Mouse (Mus musculus) hindbrain, embryonic 16.5 days (tissue): Measurements from ENCODE around the gene Megf8. TPM values are rescaled to one million over a fixed set of nuclear protein-coding genes. Genes with fewer than 3 reads are reported as not detected.

Experiments
- ATAC-seq: fragments of 200-750 bp; cut with Nextera tagmentation; 2 replicates; pipeline ENCODE4 v1.8.0; 2017; ENCODE audit warnings: moderate TSS enrichment, moderate library complexity
- H3K27ac ChIP-seq: fragments of 300-500 bp; sonication (generic); 2 replicates; pipeline ENCODE4 v1.5.1; 2014; ENCODE audit warnings: low read depth, mild to moderate bottlenecking, control low read depth, low read length, moderate library complexity
- H3K27me3 ChIP-seq: fragments of 300-500 bp; sonication (generic); replicated peaks from 2 replicates; pipeline ENCODE4 v1.6.1; 2014; ENCODE audit warnings: low read length; ENCODE audit not compliant: control insufficient read depth, insufficient read depth
- H3K36me3 ChIP-seq: fragments of 300-500 bp; sonication (generic); 2 replicates; pipeline ENCODE4 v1.6.1; 2014; ENCODE audit warnings: mild to moderate bottlenecking, low read length, moderate library complexity, mixed read lengths; ENCODE audit not compliant: control insufficient read depth, insufficient read depth
- H3K4me1 ChIP-seq: fragments of 300-500 bp; sonication (generic); 2 replicates; pipeline ENCODE4 v1.6.1; 2014; ENCODE audit warnings: low read depth, low read length; ENCODE audit not compliant: control insufficient read depth, insufficient read depth
- H3K4me2 ChIP-seq: fragments of 300-500 bp; sonication (generic); 2 replicates; pipeline ENCODE4 v1.6.1; 2014; ENCODE audit warnings: mild to moderate bottlenecking, low read length, control low read depth, moderate library complexity
- H3K4me3 ChIP-seq: fragments of 300-500 bp; sonication (generic); 2 replicates; pipeline ENCODE4 v1.5.1; 2014; ENCODE audit warnings: mild to moderate bottlenecking, low read length, control low read depth, moderate library complexity
- H3K9ac ChIP-seq: fragments of 300-500 bp; sonication (generic); 2 replicates; pipeline ENCODE4 v1.6.1; 2014; ENCODE audit warnings: low read depth, mild to moderate bottlenecking, control low read depth, low read length, moderate library complexity
- H3K9me3 ChIP-seq: fragments of 300-500 bp; sonication (generic); 2 replicates; pipeline ENCODE4 v1.6.1; 2014; ENCODE audit warnings: mild to moderate bottlenecking, low read length, moderate library complexity; ENCODE audit not compliant: control insufficient read depth
- WGBS: fragments of 180-500 bp; shearing (Covaris S2); extraction: QIAGEN DNeasy Blood & Tissue Kit; methylation state at CpG from one replicate; pipeline ENCODE4 v1.1.7; 2014; 5-methylcytosine and 5-hydroxymethylcytosine counted together
- polyA plus RNA-seq: library from polyadenylated mRNA; unstranded; fragments of >200 nt; fragmentation: Nextera tagmentation; extraction: Ambion mirVana; gene quantifications from 2 replicates; pipeline ENCODE4 v1.2.1, GENCODE M21; 2015

Megf8 gene
- polyA plus RNA-seq, 1 experiment from 2014 or later = 23.6 TPM

GRCm38 (mm10) chr7:25278341-25279075 lies 38.5 kb upstream of the Megf8 start:
- H3K9ac ChIP-seq = peak overlapping the region; percentile 83
- peak; percentile 72 for ATAC-seq
- H3K27ac ChIP-seq = peak overlapping the region; percentile 99
- H3K36me3 ChIP-seq = no peaks in the 10 kb centered on the region
- no peaks in the 10 kb centered on the region for H3K27me3 ChIP-seq
- H3K9me3 ChIP-seq = no peaks in the 10 kb centered on the region
- H3K4me2 ChIP-seq = peak overlapping the region; percentile 73
- WGBS = under 1% methylated on average over 48 of the region's 60 CpGs
- H3K4me3 ChIP-seq = peak overlapping the region; percentile 59
- peaks cover 48% of the 10 kb centered on the region for H3K4me1 ChIP-seq

- peak overlapping the region; percentile 59 for H3K4me3 ChIP-seq
- peak overlapping the region; percentile 83 for H3K9ac ChIP-seq
- ATAC-seq = peak; percentile 66
- H3K27me3 ChIP-seq = no peaks in the 10 kb centered on the region
- H3K36me3 ChIP-seq = no peaks in the 10 kb centered on the region
- H3K27ac ChIP-seq = peak overlapping the region; percentile 99
- H3K4me1 ChIP-seq = peaks cover 50% of the 10 kb centered on the region
- peak overlapping the region; percentile 73 for H3K4me2 ChIP-seq
- H3K9me3 ChIP-seq = no peaks in the 10 kb centered on the region
- 0% methylated on average over 36 of the region's 49 CpGs for WGBS
These were observed 37.7 kb upstream of the Megf8 start for GRCm38 (mm10) chr7:25279076-25279860.

- Histone ChIP-seq H3K36me3 (peaks cover 3% of the 10 kb centered on the region; the same call in 1 of the 2 replicates), H3K4me3 (peak overlapping the region; percentile 59), H3K4me1 (peaks cover 59% of the 10 kb centered on the region), H3K4me2 (peak overlapping the region; percentile 73), H3K27me3 (no peaks in the 10 kb centered on the region), H3K27ac (peak overlapping the region; percentile 99), H3K9ac (peak overlapping the region; percentile 83), H3K9me3 (no peaks in the 10 kb centered on the region)
- 2% methylated on average over 6 of the region's 6 CpGs for WGBS
- 0 out of 2 replicates have a peak, but pooled peaks have one; percentile 1 for ATAC-seq
These were observed 36.8 kb upstream of the Megf8 start for GRCm38 (mm10) chr7:25279861-25280791.

- Histone ChIP-seq H3K9me3 (no peaks in the 10 kb centered on the region), H3K9ac (peak overlapping the region; percentile 89), H3K4me3 (peak overlapping the region; percentile 73), H3K4me2 (peak overlapping the region; percentile 73), H3K27ac (peak overlapping the region; percentile 99), H3K4me1 (peaks cover 52% of the 10 kb centered on the region), H3K27me3 (no peaks in the 10 kb centered on the region), H3K36me3 (peaks cover 14% of the 10 kb centered on the region)
- WGBS = 22% methylated on average over 12 of the region's 12 CpGs
- ATAC-seq = no peak; the same call in 1 of the 2 replicates
These were observed 35.7 kb upstream of the Megf8 start for GRCm38 (mm10) chr7:25281166-25281733.

- Histone ChIP-seq H3K4me2 (peak overlapping the region; percentile 73), H3K36me3 (peaks cover 21% of the 10 kb centered on the region), H3K27ac (peak overlapping the region; percentile 99), H3K9ac (peak overlapping the region; percentile 89), H3K4me3 (peak overlapping the region; percentile 73), H3K9me3 (no peaks in the 10 kb centered on the region), H3K27me3 (no peaks in the 10 kb centered on the region), H3K4me1 (peaks cover 52% of the 10 kb centered on the region)
- ATAC-seq = peak; percentile 71
- WGBS = under 1% methylated on average over 102 of the region's 108 CpGs
These were observed 35.0 kb upstream of the Megf8 start for GRCm38 (mm10) chr7:25281734-25282601.

GRCm38 (mm10) chr7:25282731-25283211 lies 34.2 kb upstream of the Megf8 start:
- H3K4me3 ChIP-seq = peak overlapping the region; percentile 73
- no peaks in the 10 kb centered on the region for H3K9me3 ChIP-seq
- H3K27ac ChIP-seq = peak overlapping the region; percentile 99
- ATAC-seq = peak; percentile 7; the same call in 1 of the 2 replicates
- no peaks in the 10 kb centered on the region for H3K27me3 ChIP-seq
- WGBS = under 1% methylated on average over 19 of the region's 36 CpGs
- peaks cover 28% of the 10 kb centered on the region for H3K36me3 ChIP-seq
- peak overlapping the region; percentile 73 for H3K4me2 ChIP-seq
- H3K4me1 ChIP-seq = peaks cover 46% of the 10 kb centered on the region
- peak overlapping the region; percentile 89 for H3K9ac ChIP-seq

GRCm38 (mm10) chr7:25283637-25284036 lies 33.3 kb upstream of the Megf8 start:
- Histone ChIP-seq H3K27me3 (no peaks in the 10 kb centered on the region), H3K27ac (peak overlapping the region; percentile 54), H3K9me3 (no peaks in the 10 kb centered on the region), H3K4me2 (peak overlapping the region; percentile 73), H3K4me3 (peak overlapping the region; percentile 73), H3K4me1 (peaks cover 43% of the 10 kb centered on the region), H3K36me3 (peaks cover 37% of the 10 kb centered on the region), H3K9ac (peak overlapping the region; percentile 89)
- WGBS = 12% methylated on average over 5 of the region's 5 CpGs
- no peak for ATAC-seq
